Mouse (Mus musculus) thymus, adult 2 months (tissue): ENCODE measurements around the gene Cib3.

Experiments
- CTCF ChIP-seq: fragments of 200-500 bp; IDR thresholded peaks from 2 replicates; pipeline ENCODE4 v1.5.1; 2012; ENCODE audit warnings: mild to moderate bottlenecking, control low read depth, low read length, moderate library complexity, borderline replicate concordance; ENCODE audit not compliant: control insufficient read depth, poor library complexity, insufficient read depth; ENCODE audit errors: extremely low read depth
- POLR2A ChIP-seq: fragments of 200-500 bp; IDR thresholded peaks from 2 replicates; pipeline ENCODE4 v1.6.1; 2012; ENCODE audit warnings: mild to moderate bottlenecking, low read length, control low read depth, moderate library complexity; ENCODE audit not compliant: control insufficient read depth, poor library complexity, insufficient read depth; ENCODE audit errors: extremely low read depth

DNA sequence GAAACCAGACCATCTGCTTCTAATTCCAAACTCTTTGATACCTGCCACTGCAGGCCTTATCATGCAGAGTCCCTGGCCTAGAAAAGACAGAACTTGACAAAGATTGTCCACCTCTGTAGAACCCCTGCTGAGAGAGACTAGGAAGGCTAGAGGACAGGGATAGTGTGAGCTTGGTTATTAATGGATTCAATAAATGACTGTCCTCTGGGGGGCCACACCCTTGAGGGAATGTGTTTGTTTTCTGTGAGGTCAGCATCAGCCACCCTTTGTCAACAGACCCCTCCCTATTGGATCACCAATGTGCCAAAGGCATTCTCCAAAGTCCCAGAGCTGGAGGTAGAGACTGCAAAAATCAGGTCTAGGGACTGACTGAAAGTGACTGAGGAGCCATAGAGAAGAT lies 20.6 kb downstream of the Cib3 start:
- TF ChIP-seq CTCF, result no peak
- no peak for TF ChIP-seq POLR2A
